Mouse (Mus musculus) lung, embryonic 15.5 days (tissue): ENCODE data around the gene Mlh3. TPM values are rescaled to one million over a fixed set of nuclear protein-coding genes. Genes with fewer than 3 reads are reported as not detected.

Experiments
- ATAC-seq: fragments of 200-750 bp; cut with Nextera tagmentation; 2 replicates; pipeline ENCODE4 v1.8.0; 2017; ENCODE audit warnings: moderate number of reproducible peaks, borderline replicate concordance; ENCODE audit not compliant: low FRiP score, low TSS enrichment; ENCODE audit errors: extremely low read depth
- H3K27ac ChIP-seq: fragments of 300-500 bp; sonication (generic); 2 replicates; pipeline ENCODE4 v1.5.1; 2015; ENCODE audit warnings: moderate library complexity, mild to moderate bottlenecking, inconsistent platforms
- H3K27me3 ChIP-seq: fragments of 300-500 bp; sonication (generic); 2 replicates; pipeline ENCODE4 v1.6.1; 2015; ENCODE audit warnings: inconsistent platforms
- H3K36me3 ChIP-seq: fragments of 300-500 bp; sonication (generic); 2 replicates; pipeline ENCODE4 v1.6.1; 2015; ENCODE audit warnings: inconsistent platforms
- H3K4me1 ChIP-seq: fragments of 300-500 bp; sonication (generic); 2 replicates; pipeline ENCODE4 v1.6.1; 2015; ENCODE audit warnings: inconsistent platforms
- H3K4me2 ChIP-seq: fragments of 300-500 bp; sonication (generic); 2 replicates; pipeline ENCODE4 v1.6.1; 2015; ENCODE audit warnings: inconsistent platforms, mild to moderate bottlenecking, moderate library complexity
- H3K4me3 ChIP-seq: fragments of 300-500 bp; sonication (generic); 2 replicates; pipeline ENCODE4 v1.5.1; 2015; ENCODE audit warnings: mild to moderate bottlenecking, inconsistent platforms
- H3K9ac ChIP-seq: fragments of 300-500 bp; sonication (generic); 2 replicates; pipeline ENCODE4 v1.6.1; 2015; ENCODE audit warnings: inconsistent platforms
- H3K9me3 ChIP-seq: fragments of 300-500 bp; sonication (generic); 2 replicates; pipeline ENCODE4 v1.6.1; 2016; ENCODE audit warnings: inconsistent platforms
- WGBS: fragments of 180-500 bp; shearing (Covaris S2); methylation state at CpG from one replicate; pipeline ENCODE4 v1.1.7; 2015; 5-methylcytosine and 5-hydroxymethylcytosine counted together
- polyA plus RNA-seq: library from polyadenylated mRNA; unstranded; fragments of >200 nt; fragmentation: Nextera tagmentation; extraction: Ambion mirVana; gene quantifications from 2 replicates; pipeline ENCODE4 v1.2.1, GENCODE M21; 2015

The Mlh3 gene
- polyA plus RNA-seq, 1 experiment from 2014 or later = 9.3 TPM

- 68% methylated on average over 5 of the region's 5 CpGs for WGBS
- no peak for ATAC-seq
Measured at GRCm38 (mm10) chr12:85263190-85263589, 7.2 kb downstream of the Mlh3 start.

GRCm38 (mm10) chr12:85262489-85262888 lies 7.9 kb downstream of the Mlh3 start:
- H3K4me1 ChIP-seq = peaks cover 29% of the 10 kb centered on the region; the same call in 1 of the 2 replicates
- no peak overlapping the region for H3K4me2 ChIP-seq
- H3K9me3 ChIP-seq = no peaks in the 10 kb centered on the region
- no peaks in the 10 kb centered on the region for H3K36me3 ChIP-seq
- H3K27me3 ChIP-seq = no peaks in the 10 kb centered on the region
- 44% methylated on average over 10 of the region's 10 CpGs for WGBS
- H3K9ac ChIP-seq = no peak overlapping the region
- ATAC-seq = peak; percentile 85
- peak overlapping the region; percentile 52; the same call in 1 of the 2 replicates for H3K27ac ChIP-seq
- no peak overlapping the region for H3K4me3 ChIP-seq

More at GRCm38 (mm10) chr12:85263190-85263589, 7.2 kb downstream of the Mlh3 start:
- H3K27ac ChIP-seq = peak overlapping the region; percentile 52; the same call in 1 of the 2 replicates
- H3K4me3 ChIP-seq = no peak overlapping the region
- no peaks in the 10 kb centered on the region for H3K27me3 ChIP-seq
- H3K4me2 ChIP-seq = no peak overlapping the region
- H3K9ac ChIP-seq = no peak overlapping the region
- no peaks in the 10 kb centered on the region for H3K9me3 ChIP-seq
- peaks cover 25% of the 10 kb centered on the region; the same call in 1 of the 2 replicates for H3K4me1 ChIP-seq
- no peaks in the 10 kb centered on the region for H3K36me3 ChIP-seq

DNA sequence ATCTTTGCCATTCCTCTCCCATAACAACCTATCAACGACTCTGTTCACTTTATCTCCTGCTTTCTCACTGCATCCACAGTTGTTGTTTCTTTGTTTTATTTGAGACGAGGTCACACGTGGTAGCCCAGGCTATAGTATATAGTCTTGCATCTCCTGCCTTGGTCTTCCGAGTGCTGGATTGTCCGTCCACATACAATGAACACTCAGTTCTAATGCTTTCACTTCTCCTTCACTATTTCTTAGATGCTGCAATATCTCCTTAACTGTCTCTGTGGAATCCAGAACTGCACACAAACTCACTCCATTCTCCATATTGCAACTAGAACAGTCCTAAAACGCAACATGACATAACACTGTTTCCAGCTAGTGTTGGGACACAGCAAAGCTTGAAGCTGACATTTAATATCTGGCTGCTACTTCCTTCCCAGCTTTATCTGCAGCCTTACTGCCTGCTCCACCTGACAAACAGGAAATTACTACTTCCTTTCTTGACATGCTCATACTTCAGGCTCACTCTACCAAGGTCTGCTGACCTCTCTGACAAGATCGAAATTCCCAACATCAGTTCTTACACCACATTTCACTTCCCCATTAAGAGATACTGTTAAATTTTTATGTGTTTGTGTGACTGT lies 13.3 kb downstream of the Mlh3 start:
- Histone ChIP-seq H3K4me1 (peaks cover 7% of the 10 kb centered on the region; the same call in 1 of the 2 replicates), H3K9ac (no peak overlapping the region), H3K27ac (0 out of 2 replicates have a peak overlapping the region, but pooled peaks have one; percentile 9), H3K27me3 (no peaks in the 10 kb centered on the region), H3K9me3 (no peaks in the 10 kb centered on the region), H3K36me3 (no peaks in the 10 kb centered on the region), H3K4me2 (no peak overlapping the region), H3K4me3 (no peak overlapping the region)
- 60% methylated on average over 7 of the region's 7 CpGs for WGBS
- ATAC-seq = no peak

DNA sequence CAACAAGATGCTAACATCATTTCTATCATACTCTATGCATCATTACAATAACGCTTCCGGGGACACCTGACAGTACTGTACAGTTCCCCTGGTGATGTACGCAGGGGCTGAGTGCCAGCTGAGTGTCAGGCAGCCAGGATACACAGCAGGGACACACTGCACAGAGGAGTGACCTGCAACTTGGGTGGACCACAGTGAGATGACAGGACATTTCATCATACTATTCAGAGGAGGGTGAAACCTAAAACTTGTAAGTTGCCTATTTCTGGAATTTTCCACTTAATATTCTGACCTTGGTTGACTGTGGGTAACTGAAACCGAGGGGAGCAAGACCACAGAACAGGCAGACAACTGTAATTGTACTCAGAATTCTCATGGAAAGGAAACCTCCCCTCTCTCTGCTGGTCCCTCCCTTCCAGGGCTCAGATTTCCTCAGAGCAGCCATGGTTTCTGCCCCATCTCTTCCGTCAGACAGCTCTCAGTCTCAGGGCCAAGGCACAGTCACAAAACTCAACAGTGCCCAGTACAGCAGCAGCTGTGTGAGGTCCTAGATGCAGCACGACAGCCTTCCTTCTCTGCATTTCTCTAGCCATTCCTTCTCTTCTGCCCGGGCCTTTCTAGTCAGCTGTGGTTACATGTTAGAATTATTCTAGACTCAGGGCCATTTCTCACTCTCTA lies 14.2 kb downstream of the Mlh3 start:
- H3K27ac ChIP-seq = peak overlapping the region; percentile 56; the same call in 1 of the 2 replicates
- H3K27me3 ChIP-seq = no peaks in the 10 kb centered on the region
- 59% methylated on average over 7 of the region's 7 CpGs for WGBS
- no peak overlapping the region for H3K9ac ChIP-seq
- no peak overlapping the region for H3K4me3 ChIP-seq
- no peaks in the 10 kb centered on the region for H3K36me3 ChIP-seq
- H3K4me1 ChIP-seq = peaks cover 7% of the 10 kb centered on the region; the same call in 1 of the 2 replicates
- no peak overlapping the region for H3K4me2 ChIP-seq
- H3K9me3 ChIP-seq = no peaks in the 10 kb centered on the region
- ATAC-seq = no peak; the same call in 1 of the 2 replicates

GRCm38 (mm10) chr12:85252083-85252482 lies 18.3 kb downstream of the Mlh3 start:
- H3K27me3 ChIP-seq = no peaks in the 10 kb centered on the region
- H3K4me1 ChIP-seq = peaks cover 3% of the 10 kb centered on the region; the same call in 1 of the 2 replicates
- no peak overlapping the region for H3K9ac ChIP-seq
- 0 out of 2 replicates have a peak, but pooled peaks cover 5% of the 10 kb centered on the region for H3K36me3 ChIP-seq
- no peak overlapping the region for H3K4me3 ChIP-seq
- no peak overlapping the region for H3K4me2 ChIP-seq
- WGBS = 76% methylated on average over 3 of the region's 3 CpGs
- ATAC-seq = no peak
- no peak overlapping the region for H3K27ac ChIP-seq
- no peaks in the 10 kb centered on the region for H3K9me3 ChIP-seq

GRCm38 (mm10) chr12:85237553-85237952 lies 32.8 kb downstream of the Mlh3 start:
- peaks cover 4% of the 10 kb centered on the region; the same call in 1 of the 2 replicates for H3K36me3 ChIP-seq
- WGBS = 84% methylated on average over 5 of the region's 5 CpGs
- no peaks in the 10 kb centered on the region for H3K9me3 ChIP-seq
- no peak for ATAC-seq
- no peak overlapping the region for H3K27ac ChIP-seq
- H3K4me2 ChIP-seq = no peak overlapping the region
- H3K27me3 ChIP-seq = no peaks in the 10 kb centered on the region
- H3K4me1 ChIP-seq = no peaks in the 10 kb centered on the region
- H3K4me3 ChIP-seq = no peak overlapping the region
- no peak overlapping the region for H3K9ac ChIP-seq

DNA sequence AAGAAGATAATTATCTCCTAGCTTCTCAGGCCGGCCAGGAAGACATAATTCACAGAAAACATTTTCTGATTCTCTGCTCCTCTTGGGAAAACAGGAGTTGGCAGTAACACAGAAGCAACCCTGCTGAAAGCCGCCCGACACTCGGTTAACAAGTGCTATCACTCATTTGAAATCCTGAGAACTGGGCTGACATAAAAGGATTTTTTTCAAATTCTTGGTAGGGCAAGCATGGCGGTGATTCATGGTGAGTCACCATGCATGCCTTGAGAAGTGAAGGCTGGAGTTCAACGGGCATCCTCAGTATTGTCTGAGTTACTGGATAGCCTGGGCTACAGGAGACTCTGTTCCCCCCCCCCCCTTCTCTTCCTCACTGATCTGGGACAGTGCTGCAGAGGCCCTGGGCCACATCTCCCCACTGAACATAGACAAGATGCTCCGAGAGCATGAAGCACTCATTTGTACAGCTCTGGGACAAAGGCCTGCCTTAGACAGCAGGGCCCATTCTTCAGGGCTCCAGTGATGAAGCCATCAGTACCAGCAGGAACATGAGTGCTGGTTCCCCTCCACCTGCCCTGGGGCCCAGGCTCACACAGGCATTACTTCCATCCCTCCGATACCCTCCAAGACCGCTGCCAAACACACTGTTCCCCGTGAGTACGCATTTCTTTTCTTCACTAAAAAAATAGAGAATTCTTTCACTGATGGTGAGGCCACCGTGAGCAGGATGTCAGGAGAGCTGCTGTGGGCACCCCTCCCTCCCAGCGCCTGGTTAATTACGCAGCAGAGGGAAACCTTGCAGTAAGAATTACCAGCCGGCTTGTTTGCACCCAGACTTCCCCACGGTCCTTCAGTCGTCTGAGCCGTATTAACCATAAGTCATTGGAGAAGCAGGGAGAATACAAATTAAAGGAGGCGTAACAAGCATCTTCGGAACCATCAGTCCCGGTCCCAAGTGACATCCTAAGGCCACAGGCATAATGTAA lies 36.7 kb downstream of the Mlh3 start:
- peaks cover 4% of the 10 kb centered on the region; the same call in 1 of the 2 replicates for H3K36me3 ChIP-seq
- no peaks in the 10 kb centered on the region for H3K9me3 ChIP-seq
- H3K9ac ChIP-seq = no peak overlapping the region
- H3K4me1 ChIP-seq = no peaks in the 10 kb centered on the region
- 75% methylated on average over 21 of the region's 21 CpGs for WGBS
- no peak overlapping the region for H3K4me2 ChIP-seq
- no peak for ATAC-seq
- no peaks in the 10 kb centered on the region for H3K27me3 ChIP-seq
- no peak overlapping the region for H3K4me3 ChIP-seq
- no peak overlapping the region for H3K27ac ChIP-seq

DNA sequence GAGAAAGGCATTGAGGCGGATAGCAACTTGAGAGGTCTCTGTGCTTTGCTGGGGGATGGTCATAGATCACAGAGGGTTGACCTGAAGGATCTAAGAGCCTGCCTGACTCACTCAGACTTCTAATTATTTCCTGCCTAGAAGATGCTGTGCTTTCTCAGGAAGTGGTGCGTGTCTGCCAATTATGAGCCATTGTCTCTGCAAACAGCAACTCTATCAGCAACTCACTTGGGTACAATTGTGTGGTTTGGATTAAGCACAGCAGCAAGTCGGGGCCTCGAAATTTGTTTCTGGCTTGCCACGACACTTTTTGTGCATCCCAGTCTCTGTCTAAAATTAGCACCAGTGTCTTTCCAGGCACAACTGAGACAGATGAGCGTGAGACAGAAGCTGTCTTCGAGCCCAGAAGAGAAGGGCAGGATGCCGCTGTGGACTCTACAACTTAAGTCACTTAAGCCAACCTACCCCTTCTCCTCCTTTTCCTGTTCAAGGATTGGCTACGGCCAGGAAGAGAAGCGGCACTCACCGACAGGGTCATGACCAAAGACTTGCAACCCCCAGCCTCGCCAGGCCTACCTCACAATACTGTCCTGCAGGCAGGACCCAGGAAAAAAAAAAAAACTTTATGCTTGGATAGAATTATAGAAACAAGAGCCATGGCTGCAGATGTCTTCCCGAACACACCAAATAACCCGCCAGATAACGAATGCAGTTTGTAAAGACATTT lies 42.4 kb downstream of the Mlh3 start:
- Histone ChIP-seq H3K4me1 (peaks cover 6% of the 10 kb centered on the region; the same call in 1 of the 2 replicates), H3K36me3 (peaks cover 40% of the 10 kb centered on the region), H3K4me2 (no peak overlapping the region), H3K27ac (no peak overlapping the region; the same call in 1 of the 2 replicates), H3K9me3 (no peaks in the 10 kb centered on the region), H3K4me3 (no peak overlapping the region), H3K27me3 (no peaks in the 10 kb centered on the region), H3K9ac (no peak overlapping the region)
- no peak for ATAC-seq
- WGBS = 63% methylated on average over 15 of the region's 15 CpGs

GRCm38 (mm10) chr12:85227227-85227626 lies 43.2 kb downstream of the Mlh3 start:
- WGBS = 54% methylated on average over 7 of the region's 7 CpGs
- Histone ChIP-seq H3K4me3 (no peak overlapping the region), H3K9ac (no peak overlapping the region), H3K4me2 (no peak overlapping the region), H3K27ac (no peak overlapping the region), H3K36me3 (peaks cover 47% of the 10 kb centered on the region), H3K27me3 (no peaks in the 10 kb centered on the region), H3K4me1 (peaks cover 6% of the 10 kb centered on the region; the same call in 1 of the 2 replicates), H3K9me3 (no peaks in the 10 kb centered on the region)
- ATAC-seq = no peak

- ATAC-seq = no peak
Measured at GRCm38 (mm10) chr12:85219905-85220290, 50.5 kb downstream of the Mlh3 start.

More at GRCm38 (mm10) chr12:85219905-85220290, 50.5 kb downstream of the Mlh3 start:
- Histone ChIP-seq H3K27ac (peak overlapping the region; percentile 46), H3K4me3 (peak overlapping the region; percentile 91), H3K36me3 (peaks cover 35% of the 10 kb centered on the region), H3K9me3 (no peaks in the 10 kb centered on the region), H3K9ac (peak overlapping the region; percentile 71), H3K27me3 (no peaks in the 10 kb centered on the region), H3K4me1 (peaks cover 21% of the 10 kb centered on the region), H3K4me2 (peak overlapping the region; percentile 93)
- WGBS = 2% methylated on average over 12 of the region's 12 CpGs
